Mouse (Mus musculus) induced T-regulatory cell, adult 2 months (primary cell): Measurements from ENCODE around the gene Zdhhc14.

Source experiments
- DNase-seq: peaks from one replicate; pipeline ENCODE4 v3.0.0-alpha.2; 2012; ENCODE audit warnings: low read depth

The Zdhhc14 gene

DNA sequence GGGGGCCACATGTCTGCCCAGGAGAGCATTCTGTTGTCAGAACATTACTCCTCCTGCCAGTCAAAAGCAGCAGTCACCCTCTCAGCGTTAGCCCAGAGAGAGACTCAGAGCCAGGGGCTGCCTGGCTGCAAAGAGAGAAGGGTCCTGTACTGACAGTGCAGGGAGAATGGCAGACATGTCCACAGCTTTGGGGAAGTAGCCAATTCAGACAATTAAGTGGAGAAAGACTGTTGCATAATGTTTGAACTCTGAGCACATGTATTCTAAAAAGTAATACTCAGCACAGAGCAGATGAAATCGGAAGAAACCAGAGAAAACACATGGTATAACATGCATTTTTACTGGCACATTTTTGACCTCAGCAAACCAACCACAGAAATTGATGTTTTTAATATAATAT lies 292.9 kb downstream of the Zdhhc14 start:
- no peak for DNase-seq

DNA sequence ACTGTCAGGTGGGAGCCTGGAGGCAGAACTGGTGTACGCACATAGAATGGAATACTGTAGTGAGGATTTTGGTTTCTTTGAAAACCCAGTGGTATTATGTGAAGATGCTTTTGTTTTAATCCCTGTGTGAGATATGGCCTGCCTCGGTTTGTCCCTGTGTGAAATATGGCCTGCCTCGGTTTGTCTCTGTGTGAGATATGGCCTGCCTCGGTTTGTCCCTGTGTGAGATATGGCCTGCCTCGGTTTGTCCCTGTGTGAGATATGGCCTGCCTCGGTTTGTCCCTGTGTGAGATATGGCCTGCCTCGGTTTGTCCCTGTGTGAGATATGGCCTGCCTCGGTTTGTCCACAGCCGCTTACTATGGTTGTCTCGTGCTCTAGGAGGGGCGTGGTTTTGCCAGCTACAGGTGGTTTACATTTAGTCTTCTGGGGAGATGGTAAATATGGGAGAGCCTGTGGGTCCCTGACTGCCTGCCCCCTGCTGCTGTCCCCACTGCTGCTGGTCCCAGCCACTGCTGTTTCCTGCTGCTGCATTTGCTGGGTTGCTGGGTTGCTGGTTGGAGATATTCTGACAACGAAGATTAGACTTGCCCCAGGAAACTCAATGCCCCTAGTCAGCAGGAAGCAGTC lies 299.9 kb downstream of the Zdhhc14 start:
- no peak for DNase-seq

DNA sequence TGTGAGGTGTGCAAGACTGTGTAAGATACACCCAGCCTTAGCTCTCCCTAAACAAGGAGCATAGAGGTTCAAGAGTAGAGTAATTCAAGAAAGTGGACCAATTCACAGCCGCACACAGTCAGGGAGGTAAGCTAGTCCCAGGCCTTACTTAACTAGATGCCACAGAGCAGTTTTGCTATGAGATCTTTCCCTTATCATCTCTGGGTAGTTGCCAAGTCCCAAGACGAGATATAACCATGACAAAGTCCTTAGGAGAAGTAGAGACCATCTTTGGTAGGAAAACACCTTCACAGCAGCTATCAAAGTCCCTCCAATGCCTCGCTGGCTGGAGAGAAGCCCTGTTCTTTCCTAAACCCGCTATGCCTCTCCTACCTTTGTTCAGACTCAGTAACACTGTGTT lies 301.2 kb downstream of the Zdhhc14 start:
- DNase-seq: no peak

DNA sequence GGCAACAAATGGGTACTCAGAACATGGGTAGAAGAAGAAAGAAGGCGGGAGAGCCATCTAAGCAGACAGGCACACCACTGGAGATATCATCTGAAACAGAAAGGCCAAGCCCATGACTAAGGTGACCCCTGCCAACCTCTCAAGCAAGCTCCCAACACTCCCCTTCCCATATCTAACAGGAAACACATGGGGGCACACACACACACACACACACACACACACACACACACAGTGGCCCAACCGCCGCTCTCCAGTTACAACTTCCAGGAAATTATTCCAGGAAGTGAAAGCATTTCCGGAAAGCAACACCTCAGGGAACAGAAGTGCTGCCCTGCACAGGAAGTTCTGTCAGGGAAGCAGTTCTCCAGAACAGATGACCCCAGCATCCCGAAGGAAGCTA lies 301.9 kb downstream of the Zdhhc14 start:
- DNase-seq: no peak

DNA sequence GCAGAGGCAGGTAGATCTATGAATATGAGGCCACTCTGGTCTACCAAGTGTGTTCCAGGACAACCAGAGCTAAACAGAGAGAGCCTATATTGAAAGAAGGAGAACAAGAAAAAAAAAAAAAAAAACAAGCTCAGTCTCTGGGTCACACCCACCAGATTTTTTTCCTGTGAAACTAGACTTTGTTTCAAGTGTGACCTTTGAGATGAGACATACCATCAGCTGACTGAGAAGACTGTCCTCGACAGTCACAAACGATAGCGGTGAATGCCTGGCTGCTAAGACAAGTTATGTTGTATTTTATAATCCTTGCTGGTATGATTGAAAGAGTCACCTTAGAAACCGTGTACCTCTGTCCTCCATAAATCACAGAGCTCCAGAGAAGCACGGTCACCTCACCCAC lies 303.0 kb downstream of the Zdhhc14 start:
- no peak for DNase-seq

DNA sequence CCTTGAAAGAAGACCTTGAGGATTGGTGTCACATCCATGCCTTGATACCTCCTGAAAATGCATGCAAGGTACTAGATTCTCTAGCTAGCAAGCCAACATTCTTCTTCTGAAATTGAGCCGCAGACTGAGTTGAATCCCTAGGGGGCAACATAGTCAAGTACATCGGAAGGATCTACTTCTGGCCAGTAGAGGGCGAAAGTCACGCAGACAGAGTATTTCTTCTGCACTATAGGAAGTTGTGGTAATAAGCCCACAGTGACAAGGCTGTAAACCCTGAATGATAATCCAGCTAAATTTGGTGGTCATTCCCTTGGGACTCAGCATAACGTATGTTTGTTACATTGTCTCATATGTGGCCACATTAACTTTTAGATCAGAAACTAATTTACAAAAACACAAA lies 303.5 kb downstream of the Zdhhc14 start:
- peak; percentile 92 for DNase-seq

DNA sequence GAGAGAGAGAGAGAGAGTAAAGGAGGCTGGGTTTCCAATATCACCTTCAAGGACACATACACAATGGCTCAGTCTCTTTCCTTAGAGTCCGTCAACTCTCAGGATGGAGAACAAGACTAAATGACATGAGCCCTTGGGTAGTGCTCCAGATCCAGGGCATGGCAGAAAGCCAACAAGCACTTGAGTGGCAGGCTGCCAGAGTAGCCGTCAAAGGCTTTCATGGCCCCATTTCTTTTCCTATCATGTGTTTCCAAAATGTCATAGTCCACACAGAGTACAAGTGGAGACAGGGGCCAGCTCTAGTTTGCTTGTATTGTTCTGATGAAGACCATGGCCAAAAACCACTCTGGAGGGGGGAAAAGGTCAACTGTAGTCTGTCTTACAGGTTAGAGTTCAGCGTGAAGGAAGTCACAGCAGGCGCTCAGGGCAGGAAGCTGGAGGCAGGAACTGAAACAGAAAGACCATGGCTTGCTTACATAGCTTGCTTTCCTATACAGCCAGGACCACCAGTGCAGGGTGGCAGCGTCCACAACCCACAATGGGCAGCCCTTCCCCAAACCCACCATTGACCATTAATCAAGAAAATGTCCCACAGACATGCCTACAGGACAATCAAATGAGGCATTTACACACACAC lies 304.9 kb downstream of the Zdhhc14 start:
- peak; percentile 62 for DNase-seq

GRCm38 (mm10) chr17:5798221-5798801 lies 306.0 kb downstream of the Zdhhc14 start:
- DNase-seq: peak; percentile 77

DNA sequence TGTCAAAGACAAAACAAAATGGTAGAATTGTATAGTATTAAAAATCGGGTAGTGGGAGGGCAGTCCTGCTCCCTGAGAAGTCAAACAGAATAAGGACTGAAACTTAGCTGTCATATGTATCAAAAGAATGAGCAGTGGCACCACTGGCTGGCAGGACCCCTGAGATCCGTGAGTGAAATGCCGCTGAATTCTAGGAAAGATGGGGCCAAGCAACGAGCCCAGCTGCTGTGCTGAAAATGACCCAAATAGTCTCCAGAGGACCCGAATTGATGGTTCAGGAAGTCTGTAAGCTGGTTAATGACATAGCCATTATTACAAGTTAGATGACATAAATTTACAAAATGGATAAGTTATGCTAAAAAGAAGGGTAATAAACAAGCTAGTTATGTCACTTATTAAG lies 306.5 kb downstream of the Zdhhc14 start:
- peak; percentile 23 for DNase-seq

DNA sequence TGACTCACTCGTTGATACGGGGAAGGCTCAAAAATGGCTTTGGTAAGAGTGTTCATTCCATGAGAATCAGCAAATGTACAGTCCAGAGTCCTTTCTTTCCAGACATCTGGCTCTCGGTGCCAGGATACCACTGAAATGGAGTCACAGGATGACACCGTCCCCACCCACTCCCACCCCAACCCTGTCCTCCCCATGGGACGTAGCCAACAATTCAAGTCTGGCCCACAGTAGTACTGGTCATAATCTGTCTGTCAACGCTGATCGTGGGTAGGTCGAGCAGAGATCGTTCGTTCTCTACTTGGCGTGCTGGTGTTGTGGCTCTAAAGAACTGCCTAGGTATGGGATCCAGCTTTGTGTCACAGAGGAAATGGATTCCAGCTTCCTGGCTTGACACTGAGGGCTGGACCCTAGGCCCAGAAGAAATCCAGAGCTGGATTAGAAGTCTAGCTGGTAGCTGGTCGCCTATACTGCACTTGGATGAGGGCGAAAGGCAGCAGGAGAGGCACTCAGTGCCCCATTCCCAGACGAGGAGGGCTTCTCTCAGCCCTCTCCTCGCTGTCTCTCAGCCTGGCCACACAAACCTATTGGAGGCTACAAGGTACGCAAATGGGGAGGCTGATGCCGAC lies 307.2 kb downstream of the Zdhhc14 start:
- DNase-seq: peak; percentile 12

GRCm38 (mm10) chr17:5800254-5800653 lies 307.9 kb downstream of the Zdhhc14 start:
- peak; percentile 44 for DNase-seq

GRCm38 (mm10) chr17:5800824-5801560 lies 308.6 kb downstream of the Zdhhc14 start:
- peak; percentile 52 for DNase-seq

DNA sequence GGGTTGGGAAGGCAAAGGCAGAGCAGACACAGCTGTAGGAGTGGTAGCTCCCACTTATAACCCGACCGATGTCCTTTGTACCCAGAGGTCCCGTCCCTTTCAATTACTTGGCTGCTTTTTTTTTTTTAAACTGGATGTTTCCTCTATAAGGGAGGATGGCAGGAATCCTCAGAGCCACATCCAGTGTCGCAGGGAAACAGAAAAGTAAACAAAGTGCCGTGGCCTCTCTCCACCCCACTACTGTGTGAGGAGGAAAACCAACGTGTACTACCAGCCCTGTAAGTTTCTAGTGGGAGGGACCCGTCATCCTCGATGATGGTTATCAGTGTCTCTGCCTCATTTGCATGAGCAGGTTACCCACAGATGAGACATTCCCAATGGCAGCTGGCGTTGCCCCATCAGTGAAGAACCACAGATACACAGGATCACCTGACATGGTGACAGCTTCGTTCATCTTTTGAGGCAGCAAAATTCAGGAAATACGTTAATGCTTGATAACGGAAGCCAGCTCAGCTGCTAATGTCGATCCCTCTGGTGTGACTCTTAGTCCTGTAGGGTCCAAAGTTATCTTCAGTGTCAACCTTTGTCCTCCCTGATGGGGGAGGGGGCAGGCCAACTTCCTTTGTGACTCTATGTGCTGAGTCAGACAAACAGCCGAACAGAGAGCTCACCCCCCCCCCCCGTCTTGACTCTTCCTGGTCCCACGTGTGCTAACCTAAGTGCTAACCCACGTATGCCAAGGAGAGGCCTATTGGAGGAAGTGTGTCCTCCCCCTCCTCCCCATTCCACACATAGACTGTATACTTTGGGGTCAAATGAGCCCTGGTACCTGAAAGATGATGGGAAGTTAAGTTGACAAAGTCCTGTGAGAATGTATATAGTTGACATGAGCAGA lies 309.7 kb downstream of the Zdhhc14 start:
- DNase-seq: peak; percentile 91

- no peak for DNase-seq
Measured at GRCm38 (mm10) chr17:5802656-5802955, 310.2 kb downstream of the Zdhhc14 start.
